Mouse (Mus musculus) liver, embryonic 14.5 days (tissue): ENCODE results near the gene Tlr2.

ENCODE experiments used
- CTCF ChIP-seq: IDR thresholded peaks from 2 replicates; pipeline ENCODE4 v1.5.1; 2016; ENCODE audit warnings: antibody characterized with exemption, low read depth, control low read depth
- EP300 ChIP-seq: IDR thresholded peaks from 2 replicates; pipeline ENCODE4 v1.6.1; 2016; ENCODE audit warnings: antibody characterized with exemption, low read depth

DNA sequence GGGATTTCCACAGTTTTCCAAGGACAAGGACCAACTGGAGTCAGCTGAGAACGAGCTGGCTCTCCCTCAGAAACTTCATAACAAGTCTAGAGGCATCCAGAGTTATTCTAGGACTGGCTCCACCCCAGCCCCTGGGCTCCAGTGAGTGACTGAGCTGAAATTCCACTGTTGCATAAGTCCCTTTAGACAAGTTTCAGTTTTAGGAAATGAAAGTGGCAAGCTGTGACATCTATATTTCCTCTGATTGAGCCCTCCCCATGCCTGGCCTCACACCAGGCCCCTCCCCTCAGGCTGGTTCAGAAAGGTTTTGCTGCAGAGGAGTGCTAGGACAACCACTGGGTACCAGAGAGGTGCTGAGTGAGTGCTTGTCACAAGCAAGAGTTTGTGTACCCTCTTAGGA lies 21.4 kb upstream of the Tlr2 start:
- TF ChIP-seq CTCF, result no peak
- no peak for TF ChIP-seq EP300
